Mouse (Mus musculus) MEL (cell line): ENCODE data around the gene Xpot.
A peak's percentile ranks its signal among the peaks of the same experiment; 100 is the strongest.

ENCODE experiments used
- CTCF ChIP-seq, 3 experiments: IDR thresholded peaks in 2 of 3; conservative IDR thresholded peaks in 1 of 3; 2 replicates each; pipeline ENCODE4 v1.5.1; 2011 to 2012; ENCODE audit warnings: low read length in 3 of 3, low read depth in 2 of 3, mild to moderate bottlenecking in 2 of 3, improper control_type of control experiment in 1 of 3, inconsistent platforms in 1 of 3, mixed read lengths in 1 of 3, moderate library complexity in 1 of 3; ENCODE audit not compliant: control insufficient read depth in 1 of 3, insufficient read depth in 1 of 3, poor library complexity in 1 of 3, severe bottlenecking in 1 of 3
- ETS1 ChIP-seq: IDR thresholded peaks from 2 replicates; pipeline ENCODE4 v1.6.1; 2012; ENCODE audit warnings: low read depth, mild to moderate bottlenecking, inconsistent platforms, low read length, improper control_type of control experiment, moderate library complexity
- GABPA ChIP-seq: IDR thresholded peaks from 2 replicates; pipeline ENCODE4 v1.6.1; 2012; ENCODE audit warnings: low read depth, mild to moderate bottlenecking, inconsistent platforms, low read length, improper control_type of control experiment, moderate library complexity
- GATA1 ChIP-seq: IDR thresholded peaks from 2 replicates; pipeline ENCODE4 v1.6.1; 2011; ENCODE audit warnings: low read depth, low read length, improper control_type of control experiment
- JUND ChIP-seq: IDR thresholded peaks from 2 replicates; pipeline ENCODE4 v1.6.1; 2011; ENCODE audit warnings: low read depth, mild to moderate bottlenecking, improper control_type of control experiment, low read length
- POLR2A ChIP-seq, 2 experiments: IDR thresholded peaks; 2 replicates each; pipeline ENCODE4 v1.6.1; 2011 to 2012; ENCODE audit warnings: low read length in 2 of 2, mild to moderate bottlenecking in 2 of 2, control low read depth in 1 of 2, improper control_type of control experiment in 1 of 2, low read depth in 1 of 2, moderate library complexity in 1 of 2; ENCODE audit not compliant: control insufficient read depth in 1 of 2, insufficient read depth in 1 of 2, poor library complexity in 1 of 2
- POLR2AphosphoS2 ChIP-seq: IDR thresholded peaks from 2 replicates; pipeline ENCODE4 v1.6.1; 2011; ENCODE audit warnings: low read length, improper control_type of control experiment
- RAD21 ChIP-seq: IDR thresholded peaks from 2 replicates; pipeline ENCODE4 v1.6.1; 2011; ENCODE audit warnings: mild to moderate bottlenecking, low read depth, low read length, improper control_type of control experiment
- RCOR1 ChIP-seq: IDR thresholded peaks from 2 replicates; pipeline ENCODE4 v1.6.1; 2012; ENCODE audit warnings: low read depth, mild to moderate bottlenecking, inconsistent platforms, low read length, improper control_type of control experiment
- SIN3A ChIP-seq: IDR thresholded peaks from 2 replicates; pipeline ENCODE4 v1.6.1; 2012; ENCODE audit warnings: low read length, improper control_type of control experiment, inconsistent platforms
- TBP ChIP-seq: IDR thresholded peaks from 2 replicates; pipeline ENCODE4 v1.8.0; 2011; ENCODE audit warnings: low read depth, low read length, improper control_type of control experiment
- TCF12 ChIP-seq: IDR thresholded peaks from 2 replicates; pipeline ENCODE4 v1.6.1; 2014; ENCODE audit warnings: low read depth, mild to moderate bottlenecking, inconsistent platforms, low read length, improper control_type of control experiment, moderate library complexity
- UBTF ChIP-seq: IDR thresholded peaks from 2 replicates; pipeline ENCODE4 v1.6.1; 2012; ENCODE audit warnings: low read depth, mild to moderate bottlenecking, inconsistent platforms, low read length, improper control_type of control experiment, moderate library complexity, borderline replicate concordance; ENCODE audit not compliant: insufficient read depth

DNA sequence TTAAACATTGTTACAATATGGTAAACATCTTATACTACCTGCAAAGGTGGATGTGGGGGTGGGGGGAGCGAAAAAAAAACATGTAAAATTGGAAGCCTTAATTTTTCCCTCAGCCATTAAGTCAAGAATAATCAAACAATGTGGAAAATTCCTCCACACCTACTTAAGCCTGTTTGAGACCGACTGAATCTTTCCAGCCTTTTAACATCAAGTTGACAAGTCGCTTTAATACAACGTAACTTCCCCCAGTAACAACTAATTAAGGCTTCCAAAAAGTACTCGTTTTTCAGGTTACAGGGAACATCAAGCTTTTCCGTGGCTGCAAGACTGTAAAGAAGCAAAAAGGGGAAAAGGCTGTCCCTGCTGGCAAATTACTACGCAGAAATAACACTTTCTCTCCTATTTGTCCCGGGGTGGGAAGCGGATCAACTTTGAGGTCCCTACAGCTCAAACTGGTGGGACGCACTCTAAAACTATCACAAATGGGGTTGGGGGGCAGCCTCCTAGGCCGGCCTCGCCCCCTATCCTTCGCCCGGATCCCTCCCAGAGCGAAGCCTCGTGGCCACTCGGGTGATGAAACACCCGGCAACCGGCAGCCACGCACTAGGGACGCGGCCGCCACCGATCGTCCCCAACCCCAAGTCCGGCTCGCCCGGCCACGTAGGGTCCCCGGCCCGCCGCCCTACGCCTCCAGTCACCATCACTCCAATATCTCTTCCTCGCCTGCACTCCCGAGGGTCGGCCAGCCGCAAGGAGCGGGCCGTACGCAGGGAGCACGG, 536 bp downstream of the Xpot start:
- no peak for TF ChIP-seq JUND
- no peak for TF ChIP-seq RCOR1
- no peak; a peak in 2 of 4 replicates for TF ChIP-seq POLR2A (IDR thresholded peaks at IDR 0.05; ENCODE audit: control insufficient read depth in 1 of 2, insufficient read depth in 1 of 2, low read depth in 1 of 2, low read length in 2 of 2, poor library complexity in 1 of 2)
- TF ChIP-seq UBTF, result no peak
- TF ChIP-seq CTCF (IDR thresholded peaks at IDR 0.05 in 2 of 3, conservative IDR thresholded peaks at IDR 0.05 in 1 of 3; ENCODE audit: control insufficient read depth in 1 of 3, insufficient read depth in 1 of 3, low read depth in 2 of 3, low read length in 3 of 3, poor library complexity in 1 of 3, severe bottlenecking in 1 of 3), result no peak
- no peak for TF ChIP-seq GATA1
- no peak for TF ChIP-seq POLR2AphosphoS2
- TF ChIP-seq ETS1, result no peak
- TF ChIP-seq SIN3A, result peak; percentile 71
- no peak for TF ChIP-seq RAD21
- peak; percentile 46; the same call in 1 of the 2 replicates for TF ChIP-seq TBP
- no peak for TF ChIP-seq GABPA
- TF ChIP-seq TCF12, result no peak; the same call in 1 of the 2 replicates
